Mouse (Mus musculus): ENCODE measurements around the gene Pycard.

DNA sequence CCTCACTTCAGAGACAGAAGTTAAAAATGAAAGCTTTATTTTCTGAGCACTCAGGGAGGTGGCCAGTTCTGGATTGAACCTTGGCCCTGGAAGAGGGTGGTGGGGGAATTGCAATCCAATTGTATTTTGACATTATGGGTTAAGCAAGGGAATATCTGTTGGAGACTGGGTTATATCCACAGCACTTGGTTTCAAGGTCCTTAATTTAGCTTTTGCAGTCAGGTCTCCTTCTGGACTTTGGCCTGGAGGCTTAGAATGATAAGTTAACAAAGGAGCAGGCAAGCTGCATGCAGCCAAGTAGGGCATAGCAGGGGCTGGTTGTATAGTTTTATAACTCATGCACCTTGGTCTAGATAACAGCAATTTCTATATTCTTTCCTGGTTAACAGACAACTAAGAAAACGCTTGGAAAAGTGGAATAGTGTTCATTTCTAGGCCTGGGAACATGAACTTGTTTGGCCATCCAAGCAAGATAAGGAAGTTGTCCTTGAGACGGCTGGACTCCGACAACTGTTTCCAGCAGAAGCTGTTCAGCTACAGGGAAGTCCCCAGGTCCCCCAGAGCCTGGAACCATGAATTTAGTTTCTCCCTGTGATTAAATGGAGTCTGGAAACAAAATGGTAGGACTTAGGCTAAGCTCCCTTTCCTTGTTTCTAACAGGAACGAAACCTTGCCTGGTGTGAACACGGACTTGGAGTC lies 38.8 kb upstream of the Pycard start:
- TF ChIP-seq CTCF (IDR thresholded peaks at IDR 0.05; ENCODE audit: extremely low read depth, insufficient read depth, low read length) (no peak), POLR2A (IDR thresholded peaks at IDR 0.05; ENCODE audit: extremely low read depth, insufficient read depth, low read length) (no peak)
